Mouse (Mus musculus): ENCODE results near the gene Katnb1.

- TF ChIP-seq GATA1 (IDR thresholded peaks at IDR 0.05; ENCODE audit: low read length) (no peak), TAL1 (IDR thresholded peaks at IDR 0.05; ENCODE audit: low read length) (no peak)
Measured at GRCm38 (mm10) chr8:95076151-95076550, 4.8 kb upstream of the Katnb1 start.
